Mouse (Mus musculus) bone marrow, adult 2 months (tissue): ENCODE results near the gene Fam71a. TPM values are rescaled to one million over a fixed set of nuclear protein-coding genes. Genes with fewer than 3 reads are reported as not detected.

Experiments used
- H3K27ac ChIP-seq: fragments of 200-500 bp; 2 replicates; pipeline ENCODE4 v1.5.1; 2012; ENCODE audit warnings: low read depth, mild to moderate bottlenecking, control low read depth, inconsistent platforms, low read length; ENCODE audit not compliant: control insufficient read depth, poor library complexity, insufficient read depth
- H3K4me1 ChIP-seq: fragments of 200-500 bp; 2 replicates; pipeline ENCODE4 v1.6.1; 2011; ENCODE audit warnings: low read length; ENCODE audit not compliant: control insufficient read depth, insufficient read depth
- H3K4me3 ChIP-seq: fragments of 200-500 bp; replicated peaks from 2 replicates; pipeline ENCODE3; 2011; ENCODE audit warnings: mild to moderate bottlenecking, low read depth, low read length, control low read depth; ENCODE audit not compliant: control insufficient read depth
- CTCF ChIP-seq: fragments of 200-500 bp; IDR thresholded peaks from 2 replicates; pipeline ENCODE4 v1.5.1; 2011; ENCODE audit warnings: low read length, control low read depth; ENCODE audit not compliant: control insufficient read depth, insufficient read depth
- POLR2A ChIP-seq: fragments of 200-500 bp; IDR thresholded peaks from 2 replicates; pipeline ENCODE4 v1.6.1; 2011; ENCODE audit warnings: low read depth, mild to moderate bottlenecking, control low read depth, low read length, borderline replicate concordance; ENCODE audit not compliant: control insufficient read depth
- WGBS: fragments of 180-500 bp; shearing (Covaris S2); methylation state at CpG from one replicate; pipeline ENCODE4 v1.1.7; 2018; 5-methylcytosine and 5-hydroxymethylcytosine counted together
- polyA plus RNA-seq: library from polyadenylated mRNA; stranded (reverse); fragments of >200 nt; gene quantifications from 2 replicates; pipeline ENCODE4 v1.2.4, GENCODE M21; 2011; ENCODE audit warnings: low replicate concordance; ENCODE audit not compliant: missing spikeins, insufficient read depth, insufficient read length

The Fam71a gene
- polyA plus RNA-seq: not detected in 2 replicates

GRCm38 (mm10) chr1:191164717-191165116 lies at the start of gene Fam71a:
Gene Fam71a (minus strand): TSS chr1:191164817.
- Histone ChIP-seq H3K4me3 (no peak within 1 kb of the TSS), H3K4me1 (no peaks in the 10 kb centered on the region; the same call in 1 of the 2 replicates), H3K27ac (no peak within 1 kb of the TSS)
- TF ChIP-seq CTCF (no peak), POLR2A (no peak)
- WGBS: 78% methylated on average over 3 of the region's 3 CpGs

GRCm38 (mm10) chr1:191211096-191211495 lies 46.5 kb upstream of the Fam71a start:
- Histone ChIP-seq H3K4me3 (no peak overlapping the region), H3K4me1 (no peaks in the 10 kb centered on the region; the same call in 1 of the 2 replicates), H3K27ac (no peak overlapping the region)
- WGBS: 71% methylated on average over 2 of the region's 2 CpGs
- no peak for TF ChIP-seq CTCF
- TF ChIP-seq POLR2A: no peak

- no peak for TF ChIP-seq CTCF
- no peak for TF ChIP-seq POLR2A
- Histone ChIP-seq H3K27ac (no peak overlapping the region), H3K4me3 (no peak overlapping the region), H3K4me1 (no peaks in the 10 kb centered on the region; the same call in 1 of the 2 replicates)
- WGBS: 78% methylated on average over 5 of the region's 5 CpGs
Observed at GRCm38 (mm10) chr1:191205791-191206190, 41.2 kb upstream of the Fam71a start.

GRCm38 (mm10) chr1:191204876-191205275 lies 40.3 kb upstream of the Fam71a start:
- H3K4me1 ChIP-seq: no peaks in the 10 kb centered on the region; the same call in 1 of the 2 replicates
- 81% methylated on average over 5 of the region's 5 CpGs for WGBS
- TF ChIP-seq POLR2A (no peak), CTCF (no peak)
- H3K4me3 ChIP-seq: no peak overlapping the region
- H3K27ac ChIP-seq: no peak overlapping the region

- Histone ChIP-seq H3K27ac (no peak overlapping the region), H3K4me3 (no peak overlapping the region), H3K4me1 (peaks cover 3% of the 10 kb centered on the region; the same call in 1 of the 2 replicates)
- TF ChIP-seq CTCF: no peak
- TF ChIP-seq POLR2A: no peak
- WGBS: 74% methylated on average over 2 of the region's 2 CpGs
Observed at GRCm38 (mm10) chr1:191203496-191203895, 38.9 kb upstream of the Fam71a start.

DNA sequence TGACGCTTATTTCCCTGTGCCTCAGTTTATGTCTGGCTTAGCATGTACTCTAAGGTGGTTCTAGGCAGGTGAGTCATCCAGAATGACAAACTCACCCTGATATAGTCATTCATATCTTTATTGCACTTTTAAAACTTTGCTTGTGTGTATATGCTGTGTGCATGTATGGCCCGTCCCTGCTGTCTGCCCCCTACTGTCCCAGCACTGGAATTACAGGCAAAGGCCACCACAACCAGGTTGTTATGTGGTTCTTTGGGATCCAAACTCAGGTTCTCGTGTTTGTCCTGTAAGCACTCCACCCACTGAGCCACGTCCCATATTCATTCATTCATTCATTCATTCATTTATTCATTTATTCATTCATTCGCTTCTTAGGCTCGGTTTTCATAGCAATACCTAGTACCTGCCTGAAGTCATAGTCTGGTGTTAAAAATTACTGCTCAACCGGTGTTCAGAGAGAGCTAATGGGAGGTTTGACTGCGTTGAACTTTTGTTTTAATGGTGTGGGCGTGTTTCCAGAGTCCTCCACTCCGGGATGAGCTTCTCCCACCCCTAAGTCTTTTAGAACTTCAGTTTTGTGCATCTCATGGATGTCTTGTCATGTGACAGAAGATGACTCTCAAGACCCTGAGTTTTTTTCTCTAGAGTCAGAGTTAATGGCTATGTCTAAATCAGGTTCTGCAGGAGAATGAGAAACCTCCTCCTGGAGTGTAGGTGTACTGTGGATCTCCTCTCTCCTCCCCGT lies 37.8 kb upstream of the Fam71a start:
- 86% methylated on average over 11 of the region's 11 CpGs for WGBS
- peaks cover 7% of the 10 kb centered on the region for H3K4me1 ChIP-seq
- H3K4me3 ChIP-seq: no peak overlapping the region
- peak; percentile 46 for TF ChIP-seq CTCF
- no peak for TF ChIP-seq POLR2A
- no peak overlapping the region for H3K27ac ChIP-seq

- H3K4me3 ChIP-seq: no peak overlapping the region
- peaks cover 7% of the 10 kb centered on the region for H3K4me1 ChIP-seq
- 39% methylated on average over 9 of the region's 9 CpGs for WGBS
- peak overlapping the region; percentile 60; the same call in 1 of the 2 replicates for H3K27ac ChIP-seq
- TF ChIP-seq CTCF: no peak
- no peak for TF ChIP-seq POLR2A
Observed at GRCm38 (mm10) chr1:191200816-191201602, 36.4 kb upstream of the Fam71a start.

DNA sequence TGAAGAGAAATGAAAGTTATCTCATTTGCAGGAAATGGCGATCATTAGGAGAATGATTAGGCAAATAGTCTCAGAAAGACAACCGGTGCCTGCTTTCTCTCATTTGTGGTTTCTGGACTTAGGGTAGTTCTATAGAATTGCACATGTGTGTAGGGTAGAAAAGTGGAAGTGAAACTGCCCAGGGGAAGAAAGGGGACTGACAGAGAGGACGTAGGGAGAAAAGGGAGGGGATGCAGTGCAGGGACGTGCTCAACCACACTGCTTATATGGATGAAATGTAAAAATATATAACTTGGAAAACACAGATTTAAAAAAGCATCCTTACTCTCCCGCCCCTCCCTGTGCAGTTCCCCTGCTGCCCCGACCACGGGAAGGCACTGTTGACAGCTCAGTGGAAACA lies 33.3 kb upstream of the Fam71a start:
- Histone ChIP-seq H3K4me3 (no peak overlapping the region), H3K27ac (peak overlapping the region; percentile 59), H3K4me1 (peaks cover 8% of the 10 kb centered on the region)
- 2% methylated on average over 7 of the region's 7 CpGs for WGBS
- TF ChIP-seq POLR2A (no peak), CTCF (no peak)

GRCm38 (mm10) chr1:191196016-191196415 lies 31.4 kb upstream of the Fam71a start:
- Histone ChIP-seq H3K4me1 (peaks cover 8% of the 10 kb centered on the region), H3K27ac (no peak overlapping the region), H3K4me3 (no peak overlapping the region)
- WGBS: 85% methylated on average over 6 of the region's 6 CpGs
- no peak for TF ChIP-seq CTCF
- no peak for TF ChIP-seq POLR2A
